Mouse (Mus musculus): ENCODE data around the gene Hspa1l.
A peak's percentile ranks its signal among the peaks of the same experiment; 100 is the strongest.
"Not testable (repeated sequence)": the region's sequence is repeated elsewhere in the genome, so short reads cannot be mapped to it uniquely, and the experiment has no call there.

Hspa1l gene

DNA sequence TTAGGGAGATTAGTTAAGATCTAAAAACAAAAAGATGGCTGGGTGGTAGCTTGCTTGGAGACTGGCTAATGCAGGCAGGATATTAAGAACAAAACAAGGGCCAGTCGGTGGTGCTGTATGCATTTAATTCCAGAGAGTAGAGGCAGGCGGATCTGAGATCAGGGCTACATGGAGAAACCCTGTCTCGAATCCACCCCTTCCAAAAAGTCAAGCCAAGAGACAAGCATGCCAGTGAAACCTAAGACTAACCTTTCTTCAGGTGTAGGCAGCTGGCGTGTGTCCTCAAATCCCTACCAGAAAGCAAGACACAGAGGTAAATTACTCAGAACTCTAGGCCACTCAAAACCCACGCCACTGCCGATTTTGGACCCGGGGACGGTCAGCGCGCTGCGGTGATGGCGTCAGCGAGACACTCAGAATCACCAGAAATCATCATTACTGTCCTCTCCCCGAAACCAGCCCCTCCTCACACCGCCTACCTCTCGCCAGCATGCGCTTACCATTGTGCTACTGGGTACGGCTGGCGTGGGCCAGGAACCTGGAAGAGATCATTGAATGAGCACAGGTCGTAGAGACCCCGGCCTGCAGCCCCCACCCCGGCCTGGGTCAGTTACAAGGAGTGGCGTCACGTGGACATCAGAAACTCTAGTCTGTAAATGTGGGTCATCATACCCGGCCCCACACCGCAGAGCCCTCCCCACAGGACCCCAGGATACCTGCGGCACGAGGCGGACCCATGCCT lies 20.7 kb upstream of the Hspa1l start:
- peak; percentile 58 for DNase-seq

DNA sequence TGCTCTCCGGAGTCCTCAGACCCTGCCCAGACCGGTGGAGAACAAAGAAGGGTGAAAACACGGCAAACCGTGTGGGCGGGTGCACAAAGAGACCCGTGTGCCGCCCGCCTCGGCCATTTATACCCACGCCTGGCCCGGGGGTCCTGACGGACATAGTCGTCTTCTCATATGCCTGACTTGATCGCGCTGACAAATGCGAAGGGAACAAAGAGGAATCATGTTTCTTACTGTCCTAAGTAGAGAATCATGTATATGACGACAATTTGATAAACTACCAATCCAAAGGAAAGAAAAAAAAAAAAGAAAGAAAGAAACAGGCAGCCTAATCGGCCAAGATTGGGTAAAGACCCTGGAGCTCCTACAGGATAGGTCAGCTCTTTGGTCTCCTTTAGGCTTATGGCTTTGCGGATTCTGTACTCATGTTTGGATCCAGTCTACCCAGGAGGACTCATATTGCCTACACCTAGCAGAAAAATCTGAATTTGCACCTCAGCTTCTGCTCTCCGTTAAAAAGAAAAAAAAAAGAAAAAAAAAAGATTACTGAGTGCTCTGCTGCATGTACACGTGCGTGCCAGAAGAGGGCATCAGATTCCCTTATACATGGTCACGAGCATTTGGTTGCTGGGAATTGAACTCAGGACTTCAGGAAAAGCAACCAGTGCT lies 20.0 kb upstream of the Hspa1l start:
- DNase-seq = peak; percentile 74

DNA sequence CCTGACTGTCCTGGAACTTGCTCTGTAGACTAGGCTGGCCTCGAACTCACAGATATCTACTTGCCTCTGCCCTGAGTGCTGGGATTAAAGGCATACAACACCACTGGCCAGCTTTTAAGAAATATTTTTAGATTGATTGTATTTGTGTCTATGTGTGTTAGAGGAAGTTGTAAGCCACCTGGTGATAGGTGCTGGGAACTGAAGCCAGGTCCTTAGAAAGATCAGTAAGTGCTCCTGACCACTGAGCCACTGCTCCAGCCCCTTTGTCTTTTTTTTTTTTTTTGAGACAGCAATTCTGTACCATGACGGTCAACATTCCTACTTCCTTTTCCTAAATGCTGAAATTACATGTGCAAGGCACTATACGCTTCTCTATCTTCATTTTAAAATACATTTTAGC lies 19.2 kb upstream of the Hspa1l start:
- no peak for DNase-seq

DNA sequence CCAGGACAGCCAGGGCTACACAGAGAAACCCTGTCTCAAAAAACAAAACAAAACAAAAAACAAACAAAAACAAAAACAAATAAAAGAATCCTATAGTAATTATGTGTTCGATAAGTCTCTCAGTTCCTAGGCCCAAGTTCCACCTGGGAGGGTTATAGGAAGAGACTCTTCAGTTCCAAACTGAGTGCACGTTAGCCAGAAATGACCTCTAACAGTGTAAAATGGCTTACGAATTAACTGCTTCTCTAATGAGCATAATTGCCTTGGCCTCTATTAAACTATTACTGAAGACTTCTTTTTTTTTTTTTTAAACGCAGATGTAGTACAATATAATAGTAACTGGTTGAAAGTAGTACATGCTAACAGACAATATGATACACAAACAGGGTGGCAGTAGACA lies 18.6 kb upstream of the Hspa1l start:
- DNase-seq = no peak

DNA sequence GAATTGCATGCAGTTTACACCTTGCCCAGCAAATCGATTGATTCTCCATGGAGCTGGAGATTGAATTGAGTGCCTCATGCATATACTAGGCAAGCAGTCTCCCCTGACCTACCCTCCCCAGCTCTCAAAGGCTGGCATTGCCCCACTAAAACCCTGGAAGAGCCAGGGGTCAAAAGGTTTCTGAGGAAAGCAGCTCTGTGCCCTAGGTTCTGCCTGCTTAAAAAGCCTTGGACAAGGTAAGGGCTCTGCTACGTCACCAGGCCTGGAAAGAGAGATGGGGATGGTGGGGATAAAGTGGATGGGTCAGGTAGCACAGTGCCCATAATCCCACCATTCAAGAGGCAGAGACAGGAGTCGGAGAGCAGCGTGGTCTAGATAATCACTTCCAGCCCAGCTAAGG lies 17.7 kb upstream of the Hspa1l start:
- DNase-seq = no peak

DNA sequence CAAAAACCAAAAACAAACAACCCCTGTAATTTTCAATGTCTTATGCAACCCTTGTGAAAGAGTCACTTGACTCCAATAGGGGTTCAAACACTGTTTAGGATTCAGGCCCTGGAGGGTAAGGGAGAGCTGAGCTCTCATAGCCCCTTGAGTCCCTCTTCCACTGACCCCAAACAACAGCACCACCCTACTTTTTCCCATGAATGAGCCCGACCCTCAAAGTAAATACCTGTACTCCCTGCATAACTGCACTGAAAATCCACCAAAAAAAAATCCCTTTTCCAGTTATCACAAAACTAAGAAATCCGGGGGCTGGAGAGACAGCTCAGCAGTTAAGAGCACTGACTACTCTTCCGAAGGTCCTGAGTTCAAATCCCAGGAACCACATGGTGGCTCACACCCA lies 16.6 kb upstream of the Hspa1l start:
- DNase-seq = no peak

DNA sequence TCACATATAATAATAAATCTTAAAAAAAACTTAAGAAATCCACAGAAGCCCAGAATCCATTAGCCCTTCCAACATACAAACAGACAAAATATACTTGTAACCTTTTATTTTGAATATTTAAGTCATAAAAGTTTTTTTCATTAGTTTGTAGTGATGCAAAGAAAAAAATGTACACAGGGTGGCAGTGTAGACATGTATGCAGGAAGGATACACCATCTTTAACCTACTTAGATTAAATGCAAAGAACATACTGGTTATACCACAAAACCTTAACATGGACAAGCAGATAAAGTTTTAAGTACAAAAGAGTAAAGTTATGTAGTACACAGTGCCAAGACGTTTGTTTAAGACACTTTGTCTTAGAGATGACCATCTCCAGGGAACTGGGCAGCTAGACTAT lies 16.2 kb upstream of the Hspa1l start:
- no peak for DNase-seq

DNA sequence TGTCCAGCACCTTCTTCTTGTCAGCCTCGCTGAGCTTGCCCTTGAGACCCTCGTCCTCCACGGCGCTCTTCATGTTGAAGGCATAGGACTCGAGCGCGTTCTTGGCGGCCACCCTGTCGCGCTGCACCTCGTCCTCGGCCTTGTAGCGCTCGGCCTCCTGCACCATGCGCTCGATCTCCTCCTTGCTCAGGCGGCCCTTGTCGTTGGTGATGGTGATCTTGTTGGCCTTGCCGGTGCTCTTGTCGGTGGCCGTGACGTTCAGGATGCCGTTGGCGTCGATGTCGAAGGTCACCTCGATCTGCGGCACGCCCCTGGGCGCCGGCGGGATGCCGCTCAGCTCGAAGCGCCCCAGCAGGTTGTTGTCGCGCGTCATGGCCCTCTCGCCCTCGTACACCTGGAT lies 15.2 kb upstream of the Hspa1l start:
- not testable (repeated sequence) for DNase-seq

DNA sequence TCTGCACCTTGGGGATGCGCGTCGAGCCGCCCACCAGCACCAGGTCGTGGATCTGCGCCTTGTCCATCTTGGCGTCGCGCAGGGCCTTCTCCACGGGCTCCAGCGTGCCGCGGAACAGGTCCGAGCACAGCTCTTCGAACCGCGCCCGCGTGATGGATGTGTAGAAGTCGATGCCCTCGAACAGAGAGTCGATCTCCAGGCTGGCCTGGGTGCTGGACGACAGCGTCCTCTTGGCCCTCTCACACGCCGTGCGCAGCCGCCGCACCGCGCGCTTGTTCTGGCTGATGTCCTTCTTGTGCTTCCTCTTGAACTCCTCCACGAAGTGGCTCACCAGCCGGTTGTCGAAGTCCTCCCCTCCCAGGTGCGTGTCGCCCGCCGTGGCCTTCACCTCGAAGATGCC lies 14.5 kb upstream of the Hspa1l start:
- not testable (repeated sequence) for DNase-seq

DNA sequence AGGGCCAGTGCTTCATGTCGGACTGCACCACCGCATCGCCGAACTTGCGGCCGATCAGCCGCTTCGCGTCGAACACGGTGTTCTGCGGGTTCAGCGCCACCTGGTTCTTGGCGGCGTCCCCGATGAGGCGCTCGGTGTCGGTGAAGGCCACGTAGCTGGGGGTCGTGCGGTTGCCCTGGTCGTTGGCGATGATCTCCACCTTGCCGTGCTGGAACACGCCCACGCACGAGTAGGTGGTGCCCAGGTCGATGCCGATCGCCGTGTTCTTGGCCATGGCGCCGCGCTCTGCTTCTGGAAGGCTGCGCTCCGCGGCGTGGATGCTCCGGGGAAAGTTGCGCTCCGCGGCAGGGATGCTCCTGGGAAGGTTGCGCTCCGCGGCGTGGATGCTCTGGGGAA lies 13.8 kb upstream of the Hspa1l start:
- DNase-seq = not testable (repeated sequence)

DNA sequence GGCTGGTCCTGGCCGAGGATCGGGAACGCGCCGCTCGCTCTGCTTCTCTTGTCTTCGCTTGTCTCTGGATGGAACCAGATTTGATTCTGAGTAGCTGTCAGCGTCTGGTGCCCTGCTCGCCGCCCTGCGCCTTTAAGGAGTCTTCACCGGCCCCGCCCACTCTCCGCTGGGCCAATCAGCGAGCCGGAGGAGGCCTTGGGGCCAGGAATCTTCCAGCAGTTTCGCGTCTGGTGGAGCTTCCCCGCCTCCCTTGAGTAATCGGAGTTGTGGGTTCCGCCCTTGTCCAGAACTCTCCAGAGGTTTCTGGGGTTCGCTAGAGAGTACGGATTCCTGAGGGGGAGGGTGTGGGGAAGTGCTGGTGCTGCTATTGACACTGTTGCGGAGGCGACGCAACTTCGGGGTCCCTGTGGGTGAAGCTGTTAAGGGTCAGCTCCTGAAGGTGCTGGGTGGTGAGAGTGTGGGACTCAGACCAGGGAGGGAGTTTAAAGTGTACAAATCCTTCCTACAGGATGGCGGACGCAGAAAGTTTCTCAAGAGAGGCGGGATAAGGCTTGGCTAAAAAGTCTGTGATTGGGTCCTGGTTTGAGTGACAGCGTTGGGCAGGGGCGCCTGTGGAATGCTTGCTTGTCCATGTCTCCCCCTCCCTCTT lies 13.2 kb upstream of the Hspa1l start, which contains the start of gene Hspa1b:
Gene Hspa1b, minus strand, starts transcription at position 109 of the 649 bp plus-strand sequence.
- DNase-seq = peak; percentile 69

DNA sequence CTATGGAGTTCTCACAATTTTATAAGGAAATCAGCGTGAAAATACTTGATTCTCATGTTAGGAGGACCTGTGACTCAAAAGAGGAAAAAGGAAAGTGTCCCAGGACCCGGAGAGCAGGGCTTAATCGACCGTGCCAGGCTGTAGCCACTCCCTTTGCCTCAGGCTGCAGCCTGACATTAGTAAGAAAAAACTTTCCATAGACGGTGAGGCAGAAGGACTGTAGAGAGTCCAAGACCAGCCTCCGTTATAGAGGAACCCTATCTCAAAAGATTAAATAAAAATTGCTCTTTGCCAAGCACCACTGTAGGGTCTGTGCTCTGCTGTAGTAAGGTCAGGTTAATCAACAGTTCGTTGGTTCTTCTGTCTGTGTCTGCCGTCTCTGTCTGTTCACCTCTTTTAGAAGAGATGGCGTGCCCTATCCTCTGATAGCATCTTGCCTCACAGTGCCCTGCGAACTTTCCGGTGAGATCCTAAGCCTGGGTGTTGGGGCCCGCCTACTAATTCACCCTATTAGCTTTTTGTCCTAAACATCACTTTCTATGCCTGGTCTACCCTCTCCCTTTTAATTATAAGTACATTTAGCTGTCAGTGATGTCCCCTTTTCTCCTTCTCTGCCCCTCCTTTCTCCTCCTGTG lies 12.5 kb upstream of the Hspa1l start:
- no peak for DNase-seq

DNA sequence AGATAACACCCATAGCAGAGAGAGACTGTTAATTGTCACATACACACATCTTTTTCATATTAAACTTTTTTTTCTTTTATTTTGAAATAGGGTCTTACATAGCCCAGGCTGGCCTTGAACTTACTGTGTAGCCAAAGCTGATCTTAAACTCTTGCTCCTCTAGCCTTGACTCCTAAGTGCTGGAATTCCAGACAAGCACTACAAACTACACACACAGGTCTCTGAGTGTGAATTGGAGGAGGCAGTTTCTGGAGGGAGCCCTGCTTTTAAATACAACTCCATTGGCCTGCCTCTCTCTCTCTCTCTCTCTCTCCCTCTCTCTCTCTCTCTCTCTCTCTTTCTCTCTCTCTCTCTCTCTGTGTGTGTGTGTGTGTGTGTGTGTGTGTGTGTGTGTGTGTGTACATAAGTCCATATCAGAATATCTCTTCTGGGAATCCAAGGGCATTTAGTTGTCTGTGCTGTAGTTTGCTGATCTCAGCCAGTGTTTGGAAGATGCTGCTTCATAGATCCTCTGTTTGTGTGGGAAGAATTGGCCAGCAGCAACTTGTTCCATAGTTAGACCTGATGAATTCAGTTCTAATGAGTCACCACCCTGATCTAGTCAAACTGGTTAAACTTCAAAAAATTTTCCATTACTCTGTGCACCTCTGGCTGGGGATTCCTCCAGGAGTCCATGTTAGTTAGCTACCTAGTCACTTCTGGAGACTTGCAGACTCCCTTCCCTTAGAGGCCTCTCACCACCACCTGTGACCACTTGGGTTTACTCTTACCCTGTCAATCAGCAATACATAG lies 11.6 kb upstream of the Hspa1l start:
- no peak for DNase-seq

DNA sequence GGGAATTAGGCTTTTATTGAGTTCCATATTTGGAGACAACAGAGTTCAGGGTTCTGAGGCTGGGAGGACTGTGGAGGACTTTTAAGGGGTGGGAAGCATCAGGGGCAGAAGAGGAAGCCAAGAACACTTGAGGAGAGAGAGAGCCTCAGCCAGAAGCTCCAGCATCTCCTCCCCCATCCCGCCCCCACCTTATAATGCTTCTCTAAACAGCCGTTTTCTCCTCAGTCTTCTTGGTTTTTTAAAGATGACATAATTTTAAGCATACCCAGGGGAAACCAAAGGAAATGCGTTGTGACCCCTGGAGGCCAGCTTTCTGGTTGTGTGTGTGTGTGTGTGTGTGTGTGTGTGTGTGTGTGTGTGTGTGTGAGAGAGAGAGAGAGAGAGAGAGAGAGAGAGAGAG lies 10.4 kb upstream of the Hspa1l start:
- DNase-seq = no peak

DNA sequence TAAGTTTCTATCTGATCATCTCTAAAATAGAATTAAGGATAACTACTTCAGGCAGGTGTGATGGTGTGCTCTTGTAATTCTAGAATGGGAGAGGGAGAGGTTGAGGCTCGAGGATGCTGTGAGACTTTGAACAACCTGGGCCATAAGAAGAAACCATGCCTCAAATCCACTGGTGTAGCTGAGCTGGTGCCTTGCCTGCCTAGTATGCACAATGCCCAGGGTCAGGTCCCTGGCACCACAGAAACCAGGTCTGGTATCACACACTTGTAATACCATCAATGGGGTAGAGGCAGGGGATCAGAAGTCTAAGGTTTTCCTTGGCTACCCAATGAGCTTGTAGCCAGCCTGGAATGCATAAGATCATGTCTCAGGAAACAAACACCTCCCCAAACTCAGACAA lies 9.7 kb upstream of the Hspa1l start:
- no peak for DNase-seq

DNA sequence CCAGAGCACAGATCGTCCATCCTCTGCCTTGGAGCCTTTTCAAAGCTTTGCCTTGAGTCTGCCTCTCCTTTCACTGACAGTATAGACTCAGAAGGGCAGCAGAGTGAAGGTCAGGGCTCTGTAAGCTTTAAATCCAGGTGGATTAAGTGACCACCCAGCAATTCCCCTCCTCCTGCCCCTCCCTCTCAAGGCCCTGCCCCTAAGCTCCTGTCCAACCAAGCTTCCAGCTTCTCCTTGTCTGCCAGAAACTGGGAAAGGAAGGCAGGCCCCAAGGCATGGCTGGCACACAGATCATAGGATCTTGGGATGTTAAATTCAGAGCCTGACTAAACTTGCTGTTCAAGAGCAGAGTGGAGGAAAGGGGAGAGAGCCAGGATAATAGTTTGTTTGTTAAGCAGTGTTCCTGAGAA lies 7.9 kb upstream of the Hspa1l start:
- DNase-seq = no peak

DNA sequence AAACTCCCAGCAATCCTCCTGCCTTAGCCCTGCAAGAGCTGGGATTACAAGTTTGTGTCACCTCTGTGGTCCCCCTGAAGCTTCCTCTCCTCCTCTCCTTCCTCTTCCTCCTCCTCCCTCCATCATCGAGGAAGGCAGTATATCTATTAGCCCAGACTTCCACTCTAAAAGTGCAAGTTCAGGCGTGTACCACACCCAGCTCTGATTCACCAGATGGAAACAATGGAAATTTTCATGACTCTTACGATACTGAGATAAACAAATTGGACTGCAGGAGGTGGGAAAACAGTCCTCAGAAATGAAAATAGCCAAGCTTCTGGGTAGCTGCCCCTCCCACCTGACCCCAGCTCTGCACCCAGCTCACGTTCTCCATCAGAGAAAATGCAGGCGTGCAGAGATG lies 6.9 kb upstream of the Hspa1l start:
- no peak for DNase-seq

DNA sequence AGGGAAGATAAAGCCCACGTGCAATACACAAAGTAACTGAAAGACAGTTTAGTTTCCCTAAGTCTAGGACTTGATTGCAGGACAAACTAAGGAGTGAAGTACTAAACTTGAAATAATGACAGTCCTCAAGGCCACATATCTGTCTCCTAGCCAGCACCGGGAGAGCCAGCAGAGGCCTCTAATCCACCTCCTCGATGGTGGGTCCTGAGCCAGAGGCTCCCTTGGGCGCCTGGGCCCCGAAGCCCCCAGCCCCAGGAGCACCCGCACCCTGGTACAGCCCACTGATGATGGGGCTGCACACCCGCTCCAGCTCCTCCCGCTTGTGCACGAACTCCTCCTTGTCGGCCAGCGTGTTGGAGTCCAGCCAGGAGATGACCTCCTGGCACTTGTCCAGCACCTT lies 2.7 kb upstream of the Hspa1l start, which contains the start of gene Gm20481:
Gene Gm20481, plus strand, starts transcription at position 91 of the 400 bp plus-strand sequence.
- DNase-seq = not testable (repeated sequence)

DNA sequence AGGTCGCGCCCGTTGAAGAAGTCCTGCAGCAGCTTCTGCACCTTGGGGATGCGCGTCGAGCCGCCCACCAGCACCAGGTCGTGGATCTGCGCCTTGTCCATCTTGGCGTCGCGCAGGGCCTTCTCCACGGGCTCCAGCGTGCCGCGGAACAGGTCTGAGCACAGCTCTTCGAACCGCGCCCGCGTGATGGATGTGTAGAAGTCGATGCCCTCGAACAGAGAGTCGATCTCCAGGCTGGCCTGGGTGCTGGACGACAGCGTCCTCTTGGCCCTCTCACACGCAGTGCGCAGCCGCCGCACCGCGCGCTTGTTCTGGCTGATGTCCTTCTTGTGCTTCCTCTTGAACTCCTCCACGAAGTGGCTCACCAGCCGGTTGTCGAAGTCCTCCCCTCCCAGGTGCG lies 1.7 kb upstream of the Hspa1l start:
- DNase-seq = not testable (repeated sequence)

DNA sequence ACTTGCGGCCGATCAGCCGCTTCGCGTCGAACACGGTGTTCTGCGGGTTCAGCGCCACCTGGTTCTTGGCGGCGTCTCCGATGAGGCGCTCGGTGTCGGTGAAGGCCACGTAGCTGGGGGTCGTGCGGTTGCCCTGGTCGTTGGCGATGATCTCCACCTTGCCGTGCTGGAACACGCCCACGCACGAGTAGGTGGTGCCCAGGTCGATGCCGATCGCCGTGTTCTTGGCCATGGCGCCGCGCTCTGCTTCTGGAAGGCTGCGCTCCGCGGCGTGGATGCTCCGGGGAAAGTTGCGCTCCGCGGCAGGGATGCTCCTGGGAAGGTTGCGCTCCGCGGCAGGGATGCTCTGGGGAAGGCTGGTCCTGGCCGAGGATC lies 822 bp upstream of the Hspa1l start:
- DNase-seq = not testable (repeated sequence)

DNA sequence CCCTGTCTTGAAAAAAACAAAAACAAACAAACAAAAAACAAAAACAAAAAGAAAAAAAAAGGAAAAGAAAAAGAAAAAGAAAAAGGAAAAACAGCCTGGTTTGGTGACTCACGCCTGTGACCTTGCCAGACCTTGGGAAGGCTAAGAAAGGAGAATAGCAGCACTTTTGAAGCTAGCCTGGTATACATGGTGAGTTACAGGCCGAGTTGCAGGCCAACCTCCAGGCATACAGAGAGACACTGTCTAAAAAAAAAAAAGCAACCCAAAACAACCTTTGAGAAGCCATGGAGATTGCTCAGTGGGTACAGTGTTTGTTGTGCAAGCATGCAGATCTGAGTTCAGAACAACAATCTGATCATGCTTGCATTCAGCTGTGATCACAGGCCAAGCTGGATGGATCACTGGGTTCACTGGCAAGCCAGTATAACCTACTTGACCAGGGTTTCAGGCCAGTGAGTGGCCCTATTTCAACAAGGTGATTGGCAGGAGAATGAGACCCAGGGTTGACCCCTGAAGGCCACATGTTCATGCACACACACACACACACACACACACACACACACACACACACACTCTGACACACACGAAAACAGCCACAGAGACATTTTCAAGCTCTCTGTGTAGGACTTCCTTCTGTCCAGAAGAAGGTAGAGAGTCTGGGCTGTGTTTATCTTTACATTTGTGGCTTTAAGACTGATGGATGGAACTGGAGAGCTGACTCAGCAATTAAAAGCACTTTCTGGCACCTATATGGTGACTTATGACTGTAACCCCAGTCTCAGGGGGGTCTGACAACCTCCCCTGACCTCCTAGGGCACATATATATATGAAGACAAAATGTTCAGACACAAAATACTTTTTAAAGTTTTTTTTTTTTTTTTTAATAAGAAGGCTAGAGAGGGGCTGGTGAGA lies 3.3 kb downstream of the Hspa1l start:
- DNase-seq = no peak

DNA sequence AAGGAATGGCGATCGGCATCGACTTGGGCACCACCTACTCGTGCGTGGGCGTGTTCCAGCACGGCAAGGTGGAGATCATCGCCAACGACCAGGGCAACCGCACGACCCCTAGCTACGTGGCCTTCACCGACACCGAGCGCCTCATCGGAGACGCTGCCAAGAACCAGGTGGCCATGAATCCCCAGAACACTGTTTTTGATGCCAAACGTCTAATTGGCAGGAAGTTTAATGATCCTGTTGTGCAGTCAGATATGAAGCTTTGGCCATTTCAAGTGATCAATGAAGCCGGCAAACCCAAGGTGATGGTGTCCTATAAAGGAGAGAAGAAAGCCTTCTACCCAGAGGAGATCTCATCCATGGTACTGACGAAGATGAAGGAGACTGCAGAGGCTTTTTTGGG lies 4.5 kb downstream of the Hspa1l start:
- DNase-seq = no peak

All from cerebellum, adult 11 months (tissue).